Mouse (Mus musculus) gastrocnemius, adult 18-20 months (tissue): ENCODE data around the gene Tmem18. TPM values are rescaled to one million over a fixed set of nuclear protein-coding genes. Genes with fewer than 3 reads are reported as not detected.

Experiments
- microRNA-seq: library from miRNA; unstranded; fragments of <30 nt; microRNA quantifications from one replicate; pipeline ENCODE4 v1.2.0, GENCODE M21; 2021
- total RNA-seq, 2 experiments: library from RNA; stranded (reverse); gene quantifications; 2 replicates each; pipeline ENCODE4 v1.2.3; 2021

The Tmem18 gene
- total RNA-seq, 2 experiments from 2014 or later, result 6.5 to 7.4 TPM

Small RNAs within 50 kb of the gene (microRNA-seq; reads per million reads assigned to microRNA genes)
- gene Gm25243, result not detected

Other genes starting within 250 kb of the Tmem18 start
- gene Sntg2, start 211.1 kb upstream of the Tmem18 start, total RNA-seq, result under 1 TPM; 0.18 to 0.19 TPM